Mouse (Mus musculus) G1E (cell line): ENCODE data around the gene Ccar1.

Experiments
- CTCF ChIP-seq: IDR thresholded peaks from 2 replicates; pipeline ENCODE4 v1.5.1; 2012; ENCODE audit warnings: low read depth, low read length, inconsistent platforms, mixed read lengths
- GATA1 ChIP-seq: IDR thresholded peaks from 2 replicates; pipeline ENCODE4 v1.6.1; 2012; ENCODE audit warnings: borderline replicate concordance, low read length, inconsistent platforms, mixed read lengths
- TAL1 ChIP-seq: conservative IDR thresholded peaks from 2 replicates; pipeline ENCODE4 v1.6.1; 2012; ENCODE audit warnings: low read depth, low read length, inconsistent platforms, mixed read lengths

GRCm38 (mm10) chr10:62840687-62841086 lies 48.6 kb upstream of the Ccar1 start:
- TF ChIP-seq GATA1 (no peak), CTCF (no peak), TAL1 (no peak)
